Mouse (Mus musculus) kidney, embryonic 14.5 days (tissue): Measurements from ENCODE around the gene Gm17304. TPM values are rescaled to one million over a fixed set of nuclear protein-coding genes. Genes with fewer than 3 reads are reported as not detected.

Experiments used
- ATAC-seq: fragments of 200-750 bp; cut with Nextera tagmentation; 2 replicates; pipeline ENCODE4 v1.8.0; 2017; ENCODE audit warnings: moderate number of reproducible peaks, mild to moderate bottlenecking, moderate TSS enrichment, moderate library complexity; ENCODE audit not compliant: low FRiP score, low TSS enrichment
- H3K27ac ChIP-seq: fragments of 300-500 bp; sonication (generic); 2 replicates; pipeline ENCODE4 v1.5.1; 2014; ENCODE audit warnings: low read depth, mild to moderate bottlenecking, low read length, moderate library complexity, mixed read lengths
- H3K27me3 ChIP-seq: fragments of 300-500 bp; sonication (generic); 2 replicates; pipeline ENCODE4 v1.6.1; 2014; ENCODE audit warnings: mild to moderate bottlenecking, low read length; ENCODE audit not compliant: control insufficient read depth, insufficient read depth
- H3K36me3 ChIP-seq: fragments of 300-500 bp; sonication (generic); 2 replicates; pipeline ENCODE4 v1.6.1; 2014; ENCODE audit warnings: low read length, mixed read lengths; ENCODE audit not compliant: control insufficient read depth, insufficient read depth
- H3K4me1 ChIP-seq: fragments of 300-500 bp; sonication (generic); 2 replicates; pipeline ENCODE4 v1.6.1; 2014; ENCODE audit warnings: low read length, mixed read lengths; ENCODE audit not compliant: control insufficient read depth, insufficient read depth
- H3K4me2 ChIP-seq: fragments of 300-500 bp; sonication (generic); replicated peaks from 2 replicates; pipeline ENCODE4 v1.6.1; 2014; ENCODE audit warnings: low read depth, mild to moderate bottlenecking, low read length
- H3K4me3 ChIP-seq: fragments of 300-500 bp; sonication (generic); 2 replicates; pipeline ENCODE4 v1.5.1; 2014; ENCODE audit warnings: mild to moderate bottlenecking, low read length
- H3K9ac ChIP-seq: fragments of 300-500 bp; sonication (generic); 2 replicates; pipeline ENCODE4 v1.6.1; 2014; ENCODE audit warnings: low read depth, mild to moderate bottlenecking, low read length, moderate library complexity
- H3K9me3 ChIP-seq: fragments of 300-500 bp; sonication (generic); 2 replicates; pipeline ENCODE4 v1.6.1; 2016; ENCODE audit warnings: low read length; ENCODE audit not compliant: control insufficient read depth
- WGBS: fragments of 180-500 bp; shearing (Covaris S2); extraction: QIAGEN DNeasy Blood & Tissue Kit; methylation state at CpG from one replicate; pipeline ENCODE4 v1.1.7; 2014; 5-methylcytosine and 5-hydroxymethylcytosine counted together
- polyA plus RNA-seq: library from polyadenylated mRNA; unstranded; fragments of >200 nt; fragmentation: Nextera tagmentation; extraction: Ambion mirVana; gene quantifications from 2 replicates; pipeline ENCODE4 v1.2.1, GENCODE M21; 2014

The Gm17304 gene
- polyA plus RNA-seq, 1 experiment from 2014 or later, result not detected

- H3K27ac ChIP-seq, result no peak overlapping the region
Observed at GRCm38 (mm10) chr5:106580943-106581342, 28.0 kb upstream of the Gm17304 start.

GRCm38 (mm10) chr5:106589006-106589405 lies 19.9 kb upstream of the Gm17304 start:
- Histone ChIP-seq H3K4me2 (no peak overlapping the region), H3K27me3 (no peaks in the 10 kb centered on the region), H3K27ac (no peak overlapping the region), H3K4me1 (no peaks in the 10 kb centered on the region), H3K36me3 (no peaks in the 10 kb centered on the region), H3K9me3 (no peaks in the 10 kb centered on the region), H3K4me3 (no peak overlapping the region), H3K9ac (no peak overlapping the region)
- no peak for ATAC-seq
- WGBS, result 92% methylated on average over 9 of the region's 9 CpGs

More at GRCm38 (mm10) chr5:106580943-106581342, 28.0 kb upstream of the Gm17304 start:
- no peak for ATAC-seq
- H3K27me3 ChIP-seq, result peaks cover 5% of the 10 kb centered on the region; the same call in 1 of the 2 replicates
- no peaks in the 10 kb centered on the region for H3K36me3 ChIP-seq
- H3K4me2 ChIP-seq, result no peak overlapping the region
- no peak overlapping the region for H3K4me3 ChIP-seq
- H3K4me1 ChIP-seq, result no peaks in the 10 kb centered on the region
- H3K9ac ChIP-seq, result no peak overlapping the region
- WGBS, result 88% methylated on average over 7 of the region's 7 CpGs
- H3K9me3 ChIP-seq, result no peaks in the 10 kb centered on the region

GRCm38 (mm10) chr5:106589670-106590069 lies 19.2 kb upstream of the Gm17304 start:
- H3K9ac ChIP-seq, result no peak overlapping the region
- H3K27me3 ChIP-seq, result no peaks in the 10 kb centered on the region
- H3K9me3 ChIP-seq, result no peaks in the 10 kb centered on the region
- no peak overlapping the region for H3K4me2 ChIP-seq
- 86% methylated on average over 11 of the region's 11 CpGs for WGBS
- no peak overlapping the region for H3K4me3 ChIP-seq
- ATAC-seq, result no peak
- H3K4me1 ChIP-seq, result no peaks in the 10 kb centered on the region
- H3K36me3 ChIP-seq, result no peaks in the 10 kb centered on the region
- no peak overlapping the region for H3K27ac ChIP-seq

DNA sequence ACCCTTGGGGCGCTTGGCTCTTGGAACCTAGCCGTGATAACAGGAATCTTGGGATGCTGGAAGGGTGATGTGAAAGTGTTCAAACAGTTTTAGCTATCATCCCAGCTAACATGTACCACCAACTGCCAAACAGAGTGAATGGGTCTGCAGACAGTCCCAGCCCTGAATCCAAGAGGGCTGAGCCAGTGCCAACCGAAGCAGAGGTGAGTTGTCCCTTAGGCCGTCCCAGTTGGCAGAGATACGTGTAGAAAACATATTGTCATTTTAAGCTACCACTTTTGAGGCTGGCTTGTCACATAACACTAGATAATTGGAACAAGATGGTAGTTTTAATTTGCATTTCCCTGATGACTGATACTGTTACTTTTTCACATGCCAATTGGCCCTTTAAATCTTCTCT lies 18.2 kb upstream of the Gm17304 start:
- H3K27ac ChIP-seq, result no peak overlapping the region
- H3K9me3 ChIP-seq, result no peaks in the 10 kb centered on the region
- no peaks in the 10 kb centered on the region for H3K4me1 ChIP-seq
- ATAC-seq, result no peak
- H3K9ac ChIP-seq, result no peak overlapping the region
- H3K4me2 ChIP-seq, result no peak overlapping the region
- no peaks in the 10 kb centered on the region for H3K27me3 ChIP-seq
- H3K36me3 ChIP-seq, result no peaks in the 10 kb centered on the region
- 94% methylated on average over 5 of the region's 5 CpGs for WGBS
- H3K4me3 ChIP-seq, result no peak overlapping the region

GRCm38 (mm10) chr5:106594388-106594787 lies 14.5 kb upstream of the Gm17304 start:
- Histone ChIP-seq H3K27me3 (no peaks in the 10 kb centered on the region), H3K9me3 (no peaks in the 10 kb centered on the region), H3K4me3 (no peak overlapping the region), H3K4me2 (no peak overlapping the region), H3K9ac (no peak overlapping the region), H3K27ac (no peak overlapping the region), H3K36me3 (no peaks in the 10 kb centered on the region; the same call in 1 of the 2 replicates), H3K4me1 (no peaks in the 10 kb centered on the region)
- ATAC-seq, result no peak

DNA sequence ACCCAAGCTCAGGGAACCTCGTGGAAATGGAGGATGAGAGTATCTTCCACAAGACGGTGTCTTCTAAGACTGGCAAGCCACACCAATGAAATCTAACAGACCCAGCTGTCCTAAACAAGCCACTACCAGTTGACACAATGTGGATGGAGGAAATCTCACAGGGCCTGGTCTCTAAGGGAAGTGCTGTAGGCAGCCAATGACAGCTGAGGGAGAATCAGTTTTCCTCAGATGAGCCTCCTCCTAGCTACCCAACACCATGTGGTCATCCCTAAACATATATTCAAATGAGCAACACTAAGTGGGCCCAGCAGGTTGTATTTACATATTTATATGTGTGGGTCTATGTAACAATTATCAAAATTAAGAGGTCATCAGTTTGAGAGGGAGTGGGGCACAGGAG lies 11.4 kb upstream of the Gm17304 start:
- ATAC-seq, result no peak
- H3K9ac ChIP-seq, result no peak overlapping the region
- 74% methylated on average over 2 of the region's 2 CpGs for WGBS
- no peak overlapping the region for H3K4me2 ChIP-seq
- H3K4me1 ChIP-seq, result no peaks in the 10 kb centered on the region
- H3K9me3 ChIP-seq, result no peaks in the 10 kb centered on the region
- H3K27ac ChIP-seq, result no peak overlapping the region
- no peaks in the 10 kb centered on the region; the same call in 1 of the 2 replicates for H3K36me3 ChIP-seq
- H3K27me3 ChIP-seq, result no peaks in the 10 kb centered on the region
- no peak overlapping the region for H3K4me3 ChIP-seq

GRCm38 (mm10) chr5:106599482-106599881 lies 9.4 kb upstream of the Gm17304 start:
- 85% methylated on average over 8 of the region's 8 CpGs for WGBS

GRCm38 (mm10) chr5:106604381-106604780 lies 4.5 kb upstream of the Gm17304 start:
- no peaks in the 10 kb centered on the region for H3K4me1 ChIP-seq
- ATAC-seq, result no peak
- WGBS, result 82% methylated on average over 5 of the region's 5 CpGs
- no peaks in the 10 kb centered on the region for H3K36me3 ChIP-seq
- no peak overlapping the region for H3K9ac ChIP-seq
- no peaks in the 10 kb centered on the region for H3K27me3 ChIP-seq
- H3K4me3 ChIP-seq, result no peak overlapping the region
- H3K27ac ChIP-seq, result no peak overlapping the region
- H3K9me3 ChIP-seq, result no peaks in the 10 kb centered on the region
- no peak overlapping the region for H3K4me2 ChIP-seq

More at GRCm38 (mm10) chr5:106599482-106599881, 9.4 kb upstream of the Gm17304 start:
- no peaks in the 10 kb centered on the region for H3K27me3 ChIP-seq
- H3K4me1 ChIP-seq, result no peaks in the 10 kb centered on the region
- H3K9ac ChIP-seq, result no peak overlapping the region
- no peaks in the 10 kb centered on the region; the same call in 1 of the 2 replicates for H3K36me3 ChIP-seq
- ATAC-seq, result no peak
- H3K27ac ChIP-seq, result no peak overlapping the region
- no peak overlapping the region for H3K4me3 ChIP-seq
- H3K4me2 ChIP-seq, result no peak overlapping the region
- no peaks in the 10 kb centered on the region for H3K9me3 ChIP-seq

DNA sequence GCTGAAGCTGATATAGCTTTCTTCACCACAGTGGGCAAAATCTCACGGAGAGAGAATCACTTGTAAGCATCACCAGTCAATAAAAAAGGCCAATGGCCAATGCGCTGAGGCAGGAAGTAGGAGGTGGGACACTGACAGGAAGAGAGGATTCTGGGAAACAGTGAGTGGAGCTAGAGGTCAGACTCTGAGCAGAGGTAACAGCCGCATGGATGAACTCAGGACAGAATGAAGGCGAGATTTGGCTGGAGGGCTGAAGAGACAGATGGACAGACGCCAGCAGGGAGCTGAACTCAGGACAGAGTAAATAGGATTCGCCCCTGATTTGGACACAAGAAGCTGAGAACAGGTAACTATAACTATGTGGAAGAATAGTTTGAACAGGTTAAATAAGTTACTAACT lies 3.8 kb upstream of the Gm17304 start:
- no peaks in the 10 kb centered on the region for H3K27me3 ChIP-seq
- no peak overlapping the region for H3K27ac ChIP-seq
- no peak overlapping the region for H3K4me3 ChIP-seq
- H3K9me3 ChIP-seq, result no peaks in the 10 kb centered on the region
- H3K9ac ChIP-seq, result no peak overlapping the region
- no peak for ATAC-seq
- no peak overlapping the region for H3K4me2 ChIP-seq
- WGBS, result 88% methylated on average over 6 of the region's 6 CpGs
- no peaks in the 10 kb centered on the region for H3K36me3 ChIP-seq
- no peaks in the 10 kb centered on the region for H3K4me1 ChIP-seq
